Mouse (Mus musculus): ENCODE measurements around the gene Macrod1. TPM values are rescaled to one million over a fixed set of nuclear protein-coding genes. Genes with fewer than 3 reads are reported as not detected.
A peak's percentile ranks its signal among the peaks of the same experiment; 100 is the strongest.

The Macrod1 gene
- polyA plus RNA-seq, 1 experiment = 5.7 TPM

DNA sequence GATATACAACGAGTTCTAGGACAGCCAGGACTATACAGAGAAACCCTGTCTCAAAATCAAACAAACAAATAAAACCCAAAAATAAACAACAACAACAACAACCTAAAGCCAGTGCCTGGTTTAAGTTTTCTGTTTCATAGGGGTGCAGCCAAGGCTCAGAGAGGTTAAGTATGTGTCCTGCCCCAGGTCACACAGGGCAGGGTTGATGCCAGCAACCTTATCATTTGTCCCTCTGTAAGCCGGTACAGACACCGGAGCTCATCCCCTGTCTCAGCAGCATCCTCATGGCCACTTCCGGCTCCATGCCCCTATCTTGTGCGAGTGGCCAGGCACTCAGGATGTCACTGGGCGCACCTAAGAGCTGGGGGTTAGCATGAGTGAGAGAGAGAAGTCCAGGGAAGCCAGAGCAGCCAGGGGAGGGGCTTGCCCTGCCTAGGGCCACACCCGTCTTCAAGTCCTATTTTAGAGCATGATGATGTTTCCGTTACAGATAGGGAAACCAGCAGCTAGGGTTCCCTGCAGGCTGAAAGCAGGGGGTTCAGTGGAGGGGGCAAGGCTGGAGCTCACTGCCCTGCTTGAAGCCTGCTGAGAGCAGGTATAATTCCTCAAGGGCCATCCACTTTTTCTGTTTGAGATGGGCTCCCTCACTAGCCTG, 61.2 kb downstream of the Macrod1 start:
- DNase-seq (ENCODE audit: low read depth) = no peak
- TF ChIP-seq CTCF (IDR thresholded peaks at IDR 0.05; ENCODE audit: borderline replicate concordance, extremely low read depth, insufficient read depth, insufficient read length) = no peak
- TF ChIP-seq POLR2A (IDR thresholded peaks at IDR 0.05; ENCODE audit: borderline replicate concordance, extremely low read depth, insufficient read depth, insufficient read length, poor library complexity, severe bottlenecking) = no peak

DNA sequence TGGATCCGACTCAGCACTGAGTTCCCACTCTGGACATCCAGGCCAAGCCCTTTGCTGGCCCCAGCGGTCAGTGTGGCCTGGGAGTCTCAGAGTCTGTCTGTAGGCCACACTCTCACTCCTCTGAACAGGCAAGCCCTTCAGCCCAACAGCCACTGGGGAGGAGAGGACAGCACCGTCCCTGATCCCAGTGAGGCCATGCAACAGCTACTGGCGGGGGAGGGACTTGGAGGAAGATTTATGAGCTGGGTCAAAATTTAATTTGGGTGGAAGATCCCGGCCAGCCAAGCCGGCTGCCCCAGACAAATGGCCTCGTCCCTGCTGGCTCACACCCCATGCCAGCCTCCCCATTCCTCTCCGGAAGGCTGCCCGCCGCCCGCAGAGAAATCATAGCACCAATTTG, 64.6 kb downstream of the Macrod1 start:
- TF ChIP-seq CTCF (IDR thresholded peaks at IDR 0.05; ENCODE audit: borderline replicate concordance, extremely low read depth, insufficient read depth, insufficient read length) (no peak), POLR2A (IDR thresholded peaks at IDR 0.05; ENCODE audit: borderline replicate concordance, extremely low read depth, insufficient read depth, insufficient read length, poor library complexity, severe bottlenecking) (no peak)
- DNase-seq (ENCODE audit: low read depth) = no peak

DNA sequence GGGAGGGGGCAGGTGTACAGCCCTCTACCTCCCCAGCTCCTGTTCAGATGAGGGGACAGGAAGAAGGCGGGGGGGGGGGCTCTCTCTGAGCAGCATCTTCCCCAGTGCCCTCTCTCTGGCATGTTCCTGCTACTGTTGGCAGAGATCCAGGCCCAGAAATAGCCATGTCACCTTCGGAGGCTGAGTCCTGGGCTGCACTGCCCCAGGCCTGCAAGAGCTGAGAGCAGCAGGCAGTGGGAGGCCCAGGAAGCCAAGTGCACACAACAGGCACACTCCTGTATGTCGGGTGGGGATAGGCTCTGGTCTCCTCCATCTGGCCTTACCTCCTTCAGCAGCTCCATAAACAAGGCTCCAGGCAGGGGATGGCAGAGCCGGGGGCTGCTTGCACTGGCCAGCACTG, 65.7 kb downstream of the Macrod1 start:
- DNase-seq (ENCODE audit: low read depth) = peak; percentile 64
- TF ChIP-seq POLR2A (IDR thresholded peaks at IDR 0.05; ENCODE audit: borderline replicate concordance, extremely low read depth, insufficient read depth, insufficient read length, poor library complexity, severe bottlenecking) (no peak), CTCF (IDR thresholded peaks at IDR 0.05; ENCODE audit: borderline replicate concordance, extremely low read depth, insufficient read depth, insufficient read length) (no peak)

DNA sequence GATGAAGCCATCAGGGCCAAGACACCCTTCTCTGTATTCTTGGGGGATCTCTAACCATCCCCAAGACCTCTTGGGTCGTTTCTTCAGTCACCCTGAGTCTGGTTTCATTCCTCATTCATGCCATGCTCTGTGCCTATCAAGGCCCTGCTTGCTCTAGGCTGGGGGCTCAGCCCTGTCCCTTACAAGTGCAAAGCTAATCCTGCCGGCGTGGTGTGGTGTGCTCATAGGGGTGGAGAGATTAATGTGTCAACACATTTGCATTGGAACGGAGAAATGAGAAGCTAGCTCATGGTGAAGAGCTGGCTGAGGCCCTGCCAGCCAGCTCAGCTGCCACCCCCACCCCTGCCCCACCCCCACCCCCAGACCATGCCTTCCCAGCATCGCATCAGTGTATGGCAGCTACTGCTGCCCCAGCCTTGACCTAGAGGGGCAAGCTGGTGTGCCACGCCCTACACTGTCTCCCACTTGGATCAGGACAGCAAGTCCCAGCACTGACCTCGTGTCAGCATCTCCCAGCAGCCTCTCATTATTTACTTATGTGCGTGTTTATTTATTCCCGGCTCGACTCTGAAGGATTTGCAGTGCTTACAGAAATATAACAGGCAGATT, 66.2 kb downstream of the Macrod1 start:
- TF ChIP-seq POLR2A (IDR thresholded peaks at IDR 0.05; ENCODE audit: borderline replicate concordance, extremely low read depth, insufficient read depth, insufficient read length, poor library complexity, severe bottlenecking) = no peak
- TF ChIP-seq CTCF (IDR thresholded peaks at IDR 0.05; ENCODE audit: borderline replicate concordance, extremely low read depth, insufficient read depth, insufficient read length) = no peak
- DNase-seq (ENCODE audit: low read depth) = peak; percentile 68

DNA sequence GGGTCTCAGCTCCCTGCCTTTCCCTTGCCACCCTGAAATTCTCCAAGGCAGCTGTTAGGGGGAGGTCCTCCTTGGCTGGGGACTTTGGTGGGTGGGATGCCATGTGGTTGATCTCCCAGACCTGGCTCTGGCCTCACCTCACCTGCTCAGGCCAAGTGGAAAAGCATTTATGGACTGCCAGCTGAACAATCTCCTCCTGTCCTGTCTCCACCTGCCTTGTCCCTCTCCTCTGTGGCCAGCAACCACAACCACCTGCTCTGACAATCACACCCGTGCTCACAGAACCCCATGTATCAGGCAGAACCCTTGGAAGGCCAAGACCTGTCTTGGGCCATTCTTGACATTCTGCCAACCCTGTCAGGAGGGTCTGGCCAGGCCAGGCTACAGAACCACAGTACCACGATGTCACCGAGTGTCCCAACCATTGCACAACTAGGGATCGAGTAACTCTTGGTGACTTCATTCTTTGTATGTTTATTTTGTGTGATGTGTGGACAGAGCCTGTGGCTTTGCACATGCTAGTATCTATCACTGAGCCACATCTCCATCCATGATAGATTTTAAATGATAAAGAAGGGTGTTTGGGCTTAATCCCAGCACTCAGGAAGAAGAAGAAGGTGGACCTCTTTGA, 69.0 kb downstream of the Macrod1 start:
- TF ChIP-seq CTCF (IDR thresholded peaks at IDR 0.05; ENCODE audit: borderline replicate concordance, extremely low read depth, insufficient read depth, insufficient read length) (no peak), POLR2A (IDR thresholded peaks at IDR 0.05; ENCODE audit: borderline replicate concordance, extremely low read depth, insufficient read depth, insufficient read length, poor library complexity, severe bottlenecking) (no peak)
- DNase-seq (ENCODE audit: low read depth) = no peak

DNA sequence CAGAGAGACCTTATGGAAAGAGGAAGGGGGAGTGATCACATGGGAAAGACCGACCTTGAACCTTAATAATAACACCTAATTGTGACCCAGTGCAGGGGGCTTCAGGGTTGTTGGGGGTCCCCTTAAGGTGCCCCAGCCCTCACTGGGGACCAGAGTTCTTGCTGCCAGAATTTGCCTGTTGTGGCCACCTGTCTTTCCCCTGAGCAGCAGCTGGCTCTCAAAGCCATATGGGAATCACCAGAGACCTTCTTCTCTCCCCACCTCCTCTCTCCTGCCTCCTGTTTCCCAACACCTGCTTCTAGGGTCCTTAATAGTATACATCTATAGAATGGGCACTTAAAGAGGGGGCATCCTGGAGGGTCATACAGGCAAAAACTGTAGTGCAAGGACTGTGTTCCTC, 69.6 kb downstream of the Macrod1 start:
- no peak for DNase-seq (ENCODE audit: low read depth)
- TF ChIP-seq POLR2A (IDR thresholded peaks at IDR 0.05; ENCODE audit: borderline replicate concordance, extremely low read depth, insufficient read depth, insufficient read length, poor library complexity, severe bottlenecking) (no peak), CTCF (IDR thresholded peaks at IDR 0.05; ENCODE audit: borderline replicate concordance, extremely low read depth, insufficient read depth, insufficient read length) (no peak)

DNA sequence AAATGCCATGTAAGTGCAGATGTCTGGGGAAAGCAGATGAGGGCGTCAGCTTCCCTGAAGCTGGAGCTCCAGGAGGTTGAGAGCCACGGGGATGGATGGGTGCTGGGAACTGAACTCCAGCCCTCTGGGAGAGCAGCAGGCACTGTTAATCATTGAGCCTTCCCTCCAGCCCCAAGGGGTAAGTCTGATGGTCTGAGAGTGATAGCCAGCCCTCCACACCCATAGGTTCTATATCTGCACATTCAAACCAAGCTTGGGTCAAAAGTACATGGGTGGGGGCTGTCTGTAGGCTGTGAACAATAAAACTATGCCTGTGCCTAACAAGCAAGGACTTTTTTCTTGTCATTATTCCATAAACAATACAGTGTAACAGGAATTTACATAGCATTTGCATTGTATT, 70.3 kb downstream of the Macrod1 start:
- no peak for TF ChIP-seq CTCF (IDR thresholded peaks at IDR 0.05; ENCODE audit: borderline replicate concordance, extremely low read depth, insufficient read depth, insufficient read length)
- no peak for TF ChIP-seq POLR2A (IDR thresholded peaks at IDR 0.05; ENCODE audit: borderline replicate concordance, extremely low read depth, insufficient read depth, insufficient read length, poor library complexity, severe bottlenecking)
- no peak for DNase-seq (ENCODE audit: low read depth)

DNA sequence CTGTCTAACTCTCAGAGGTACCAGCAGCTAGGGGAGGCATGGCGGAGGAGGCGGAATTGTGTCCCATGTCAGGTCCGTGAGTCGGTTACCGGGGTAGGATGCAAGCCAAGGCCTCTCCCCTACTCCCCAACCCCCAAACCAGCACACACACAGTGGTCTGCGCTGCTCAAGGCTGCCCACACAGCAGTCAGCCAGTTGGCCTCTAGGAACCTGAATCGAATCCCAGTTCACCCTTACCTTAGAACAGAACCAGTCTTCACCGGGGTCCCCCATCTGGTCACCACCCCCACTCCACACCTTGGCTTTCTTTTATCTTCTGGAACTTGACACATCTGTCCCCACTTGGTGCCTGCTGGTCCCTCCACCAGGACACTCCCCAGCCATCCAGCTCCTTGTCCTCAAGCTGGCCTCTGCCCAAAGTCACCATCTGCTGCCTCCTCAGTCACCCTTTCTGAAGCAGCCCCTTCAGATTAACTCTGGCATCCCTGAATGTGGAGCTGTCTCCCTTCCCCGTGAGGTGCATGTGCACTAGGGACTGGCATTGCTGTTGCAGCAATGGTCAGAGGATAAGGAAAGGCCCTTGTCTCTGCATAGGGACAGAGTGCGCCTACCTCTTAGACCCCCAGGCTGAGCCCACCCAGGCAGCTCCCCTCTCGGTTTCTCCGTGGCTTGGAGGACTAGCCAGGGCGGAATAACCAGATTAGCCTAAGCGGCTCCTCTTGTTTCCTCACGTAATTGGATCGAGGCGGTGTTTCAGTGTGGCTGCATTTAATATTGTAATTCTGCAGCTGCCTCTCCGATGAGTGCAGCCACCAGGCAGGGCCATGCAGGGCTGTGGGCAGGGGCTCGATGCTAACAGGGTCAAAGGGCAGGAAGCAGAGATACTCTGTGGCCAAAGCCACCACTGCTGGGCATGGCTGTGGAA, 72.2 kb downstream of the Macrod1 start:
- DNase-seq (ENCODE audit: low read depth) = peak; percentile 80
- no peak for TF ChIP-seq CTCF (IDR thresholded peaks at IDR 0.05; ENCODE audit: borderline replicate concordance, extremely low read depth, insufficient read depth, insufficient read length)
- TF ChIP-seq POLR2A (IDR thresholded peaks at IDR 0.05; ENCODE audit: borderline replicate concordance, extremely low read depth, insufficient read depth, insufficient read length, poor library complexity, severe bottlenecking) = no peak

DNA sequence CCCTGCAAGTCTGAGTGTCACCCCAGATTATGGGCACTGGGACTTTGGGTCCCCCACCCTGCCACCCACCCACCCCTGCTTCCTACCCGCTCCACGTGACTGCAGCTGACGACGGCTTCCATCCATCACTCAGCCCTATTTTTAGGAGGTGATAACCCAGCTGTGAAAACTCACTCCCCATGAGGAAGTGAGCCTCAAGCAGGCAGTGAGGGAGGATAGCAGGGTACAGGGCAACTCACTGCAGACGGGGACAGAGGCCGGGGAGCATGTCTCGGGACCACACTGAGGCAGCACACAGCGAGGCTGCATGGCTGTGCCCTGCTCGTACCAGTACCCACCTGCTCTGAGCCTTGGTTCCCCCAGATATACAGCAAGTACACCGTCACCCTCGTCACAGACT, 73.7 kb downstream of the Macrod1 start:
- peak; percentile 1 for DNase-seq (ENCODE audit: low read depth)
- TF ChIP-seq POLR2A (IDR thresholded peaks at IDR 0.05; ENCODE audit: borderline replicate concordance, extremely low read depth, insufficient read depth, insufficient read length, poor library complexity, severe bottlenecking) (no peak), CTCF (IDR thresholded peaks at IDR 0.05; ENCODE audit: borderline replicate concordance, extremely low read depth, insufficient read depth, insufficient read length) (no peak)

DNA sequence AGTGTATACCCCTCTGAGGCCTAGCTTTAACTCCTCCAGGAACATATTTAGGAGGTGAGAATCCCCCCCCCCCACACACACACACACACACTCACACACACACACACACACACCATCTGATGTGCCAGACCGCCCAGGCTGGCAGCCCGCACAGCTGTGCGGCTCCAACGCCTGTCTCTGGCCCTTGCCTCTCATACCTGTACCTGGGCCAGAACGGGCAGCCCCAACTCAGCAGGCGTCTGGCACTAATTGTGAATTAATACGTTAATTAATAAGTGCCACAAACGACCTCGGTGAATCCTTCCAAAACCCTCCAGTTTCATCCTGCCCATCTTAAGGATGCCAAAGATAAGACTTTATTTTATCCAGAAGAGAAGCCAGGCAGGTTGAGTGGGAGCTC, 76.8 kb downstream of the Macrod1 start:
- DNase-seq (ENCODE audit: low read depth) = peak; percentile 67
- no peak for TF ChIP-seq CTCF (IDR thresholded peaks at IDR 0.05; ENCODE audit: borderline replicate concordance, extremely low read depth, insufficient read depth, insufficient read length)
- no peak for TF ChIP-seq POLR2A (IDR thresholded peaks at IDR 0.05; ENCODE audit: borderline replicate concordance, extremely low read depth, insufficient read depth, insufficient read length, poor library complexity, severe bottlenecking)

DNA sequence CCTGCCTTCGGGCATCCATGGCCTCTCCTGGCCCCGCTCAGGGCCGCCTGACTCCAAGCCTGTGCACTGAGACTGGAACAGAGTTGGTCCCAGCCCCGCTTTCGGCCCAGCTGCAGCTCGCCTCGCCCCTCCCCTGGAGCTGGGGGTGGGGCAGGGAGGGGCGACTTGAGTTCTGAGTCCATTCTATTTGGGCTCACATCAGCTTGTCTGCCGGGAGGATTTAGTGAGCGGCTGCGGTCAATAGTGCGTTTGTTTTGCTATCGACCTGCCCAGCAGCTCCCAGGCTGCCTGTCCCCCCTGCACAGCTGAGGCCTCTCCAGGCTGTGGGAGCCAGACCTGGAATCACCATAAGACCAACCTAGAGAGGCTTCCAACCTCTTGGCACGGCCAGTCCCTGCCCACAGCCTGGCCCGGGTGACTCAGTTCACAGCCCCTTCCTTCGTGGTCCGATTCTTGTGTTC, 78.1 kb downstream of the Macrod1 start:
- DNase-seq (ENCODE audit: low read depth) = peak; percentile 68
- TF ChIP-seq CTCF (IDR thresholded peaks at IDR 0.05; ENCODE audit: borderline replicate concordance, extremely low read depth, insufficient read depth, insufficient read length) (no peak), POLR2A (IDR thresholded peaks at IDR 0.05; ENCODE audit: borderline replicate concordance, extremely low read depth, insufficient read depth, insufficient read length, poor library complexity, severe bottlenecking) (no peak)

Data from brain, embryonic 14.5 days (tissue).